10 mouse cellular contexts compared by ENCODE assay signal in genomic region chr13:58668664-58669063, GRCm38 (mm10). TPM values are rescaled to one million over a fixed set of nuclear protein-coding genes. Genes with fewer than 3 reads are reported as not detected.
DNase-seq lines count a peak whose midpoint lies in the region; ATAC-seq and TF ChIP-seq lines count a peak whose summit lies in the region.
"Had no signal": no experiment of that assay in that cellular context is flagged by ENCODE, and none has a peak within 500 bp of the region (broad histone marks: within the 10 kb centered on the region; RNA-seq: fewer than 3 reads in every experiment).

No protein-coding gene starts in this region.

- no peaks in the 10 kb centered on the region for H3K27me3 ChIP-seq in kidney, postnatal 0 days (ENCODE audit: insufficient read depth, low read length)
- no peaks in the 10 kb centered on the region for H3K27me3 ChIP-seq in intestine, embryonic 16.5 days (replicated peaks; ENCODE audit: control insufficient read depth, insufficient read depth, low read length)
- H3K27me3 ChIP-seq in neural tube, embryonic 13.5 days: no peaks in the 10 kb centered on the region

- DNase-seq in kidney, postnatal 0 days (ENCODE audit: low spot score): no peak
- DNase-seq in kidney, adult 11 months: no peak
- no peak for DNase-seq in right cerebral cortex, postnatal 36 days (ENCODE audit: low spot score in 2 of 2)
- DNase-seq in gastrocnemius, adult 8-10 months (ENCODE audit: low spot score in 2 of 2): no peak
- DNase-seq: kidney, postnatal 10 days; liver, postnatal 0 days; thymus, postnatal 4 days had no signal

- no peaks in the 10 kb centered on the region for H3K4me1 ChIP-seq in kidney, postnatal 0 days (replicated peaks; ENCODE audit: insufficient read depth, low read length)
- no peaks in the 10 kb centered on the region for H3K4me1 ChIP-seq in intestine, embryonic 16.5 days (ENCODE audit: control insufficient read depth, insufficient read depth, low read length)
- no peaks in the 10 kb centered on the region for H3K4me1 ChIP-seq in neural tube, embryonic 13.5 days (replicated peaks)

- 49% methylated on average over 21 of the region's 21 CpGs for WGBS in kidney, postnatal 0 days
- 46% methylated on average over 21 of the region's 21 CpGs for WGBS in intestine, embryonic 16.5 days
- WGBS in neural tube, embryonic 13.5 days: 48% methylated on average over 21 of the region's 21 CpGs

- H3K9ac ChIP-seq in kidney, postnatal 0 days (ENCODE audit: low read depth, low read length): no peak overlapping the region
- no peak overlapping the region for H3K9ac ChIP-seq in intestine, embryonic 16.5 days (ENCODE audit: low read depth, low read length)
- H3K9ac ChIP-seq in neural tube, embryonic 13.5 days: no peak overlapping the region
- H3K9ac ChIP-seq: liver, postnatal 0 days had no signal

- no peaks in the 10 kb centered on the region for H3K36me3 ChIP-seq in kidney, postnatal 0 days (ENCODE audit: insufficient read depth, low read length)
- no peaks in the 10 kb centered on the region for H3K36me3 ChIP-seq in intestine, embryonic 16.5 days (ENCODE audit: control insufficient read depth, insufficient read depth, low read length)
- no peaks in the 10 kb centered on the region for H3K36me3 ChIP-seq in neural tube, embryonic 13.5 days

- H3K9me3 ChIP-seq in kidney, postnatal 0 days (replicated peaks; ENCODE audit: low read length): no peaks in the 10 kb centered on the region
- H3K9me3 ChIP-seq in intestine, embryonic 16.5 days (ENCODE audit: control insufficient read depth, low read length): no peaks in the 10 kb centered on the region
- no peaks in the 10 kb centered on the region for H3K9me3 ChIP-seq in neural tube, embryonic 13.5 days

- no peak overlapping the region for H3K27ac ChIP-seq in kidney, postnatal 0 days
- H3K27ac ChIP-seq in intestine, embryonic 16.5 days (ENCODE audit: low read length): no peak overlapping the region
- no peak overlapping the region for H3K27ac ChIP-seq in neural tube, embryonic 13.5 days (replicated peaks)

- H3K4me3 ChIP-seq in kidney, postnatal 0 days (replicated peaks; ENCODE audit: low read depth, low read length): no peak overlapping the region
- H3K4me3 ChIP-seq in intestine, embryonic 16.5 days (ENCODE audit: low read length): no peak overlapping the region
- no peak overlapping the region for H3K4me3 ChIP-seq in neural tube, embryonic 13.5 days

- peak overlapping the region; percentile 21; the same call in 1 of the 2 replicates for H3K4me2 ChIP-seq in kidney, postnatal 0 days (ENCODE audit: low read length)
- H3K4me2 ChIP-seq in intestine, embryonic 16.5 days (ENCODE audit: low read depth, low read length): peak overlapping the region; percentile 38; the same call in 1 of the 2 replicates
- peak overlapping the region; percentile 41 for H3K4me2 ChIP-seq in neural tube, embryonic 13.5 days

- no peak for ATAC-seq in kidney, postnatal 0 days (replicated peaks; ENCODE audit: low FRiP score, low read depth)
- ATAC-seq in erythroid progenitor cell, adult 5-6 weeks (replicated peaks; ENCODE audit: low FRiP score, poor library complexity, severe bottlenecking): peak; percentile 72
- ATAC-seq in intestine, embryonic 16.5 days: no peak
- no peak for ATAC-seq in neural tube, embryonic 13.5 days (ENCODE audit: low read depth)
- ATAC-seq: liver, postnatal 0 days had no signal

- no peak for TF ChIP-seq CTCF in kidney, postnatal 0 days (IDR thresholded peaks at IDR 0.05; ENCODE audit: low read depth)

RNA-seq across cellular contexts. Expression of gene Slc28a3, which starts 58.0 kb away (rescaled TPM):
- not detected in 2 replicates for polyA plus RNA-seq in kidney, postnatal 0 days (2015; fragmentation: Nextera tagmentation; extraction: Ambion mirVana)
- not detected in 2 replicates for total RNA-seq in erythroid progenitor cell, adult 5-6 weeks (2015; ENCODE audit: low replicate concordance)
- total RNA-seq in erythroid progenitor cell, adult 5-6 weeks (2017; ENCODE audit: low replicate concordance): not detected in 2 replicates
- 0.32 and 0.43 TPM in 2 replicates for polyA plus RNA-seq in intestine, embryonic 16.5 days (2015; fragmentation: Nextera tagmentation; extraction: Ambion mirVana)
- polyA plus RNA-seq in neural tube, embryonic 13.5 days (2015; fragmentation: Nextera tagmentation; extraction: Ambion mirVana): 0.04 TPM in 1 of 2 replicates, not detected in the other
- total RNA-seq in gastrocnemius, adult 8-10 months (2022): not detected
- polyA plus RNA-seq: liver, postnatal 0 days had no signal
